Mouse (Mus musculus) embryo, embryonic 9.5 days (tissue): ENCODE measurements around the gene Efcab5.
"Not testable (repeated sequence)": the region's sequence is repeated elsewhere in the genome, so short reads cannot be mapped to it uniquely, and the experiment has no call there.

Experiments used
- DNase-seq: peaks from one replicate; pipeline ENCODE4 v3.0.0-alpha.2; 2017; ENCODE audit errors: extremely low spot score

The Efcab5 gene

GRCm38 (mm10) chr11:77179771-77180170, 9.0 kb downstream of the Efcab5 start:
- no peak for DNase-seq

GRCm38 (mm10) chr11:77174531-77174930, 14.2 kb downstream of the Efcab5 start:
- DNase-seq: no peak

GRCm38 (mm10) chr11:77173731-77174130, 15.0 kb downstream of the Efcab5 start:
- no peak for DNase-seq

GRCm38 (mm10) chr11:77160744-77161143, 28.0 kb downstream of the Efcab5 start:
- DNase-seq: no peak

GRCm38 (mm10) chr11:77160341-77160740, 28.4 kb downstream of the Efcab5 start:
- no peak for DNase-seq

- DNase-seq: no peak
Observed at GRCm38 (mm10) chr11:77154214-77154613, 34.6 kb downstream of the Efcab5 start.

- DNase-seq: no peak
Observed at GRCm38 (mm10) chr11:77150806-77151205, 38.0 kb downstream of the Efcab5 start.

- not testable (repeated sequence) for DNase-seq
Observed at GRCm38 (mm10) chr11:77149783-77150630, 38.8 kb downstream of the Efcab5 start.

GRCm38 (mm10) chr11:77148774-77149173, 40.0 kb downstream of the Efcab5 start:
- DNase-seq: no peak

GRCm38 (mm10) chr11:77147753-77148152, 41.0 kb downstream of the Efcab5 start:
- DNase-seq: no peak

- no peak for DNase-seq
Observed at GRCm38 (mm10) chr11:77145423-77145822, 43.3 kb downstream of the Efcab5 start.

GRCm38 (mm10) chr11:77141938-77142337, 46.8 kb downstream of the Efcab5 start:
- no peak for DNase-seq

- DNase-seq: no peak
Observed at GRCm38 (mm10) chr11:77139976-77140375, 48.8 kb downstream of the Efcab5 start.

GRCm38 (mm10) chr11:77133450-77133849, 55.3 kb downstream of the Efcab5 start:
- DNase-seq: no peak

GRCm38 (mm10) chr11:77132580-77132979, 56.2 kb downstream of the Efcab5 start:
- no peak for DNase-seq

GRCm38 (mm10) chr11:77128562-77128961, 60.2 kb downstream of the Efcab5 start:
- DNase-seq: no peak

- no peak for DNase-seq
Observed at GRCm38 (mm10) chr11:77111141-77111540, 77.6 kb downstream of the Efcab5 start.

- no peak for DNase-seq
Observed at GRCm38 (mm10) chr11:77108442-77108841, 80.3 kb downstream of the Efcab5 start.

- DNase-seq: not testable (repeated sequence)
Observed at GRCm38 (mm10) chr11:77107872-77108271, 80.9 kb downstream of the Efcab5 start.

- DNase-seq: no peak
Observed at GRCm38 (mm10) chr11:77106961-77107360, 81.8 kb downstream of the Efcab5 start.

GRCm38 (mm10) chr11:77100137-77100937, 88.4 kb downstream of the Efcab5 start:
- peak; percentile 76 for DNase-seq

- no peak for DNase-seq
Observed at GRCm38 (mm10) chr11:77098332-77098972, 90.3 kb downstream of the Efcab5 start.
